Mouse (Mus musculus) layer of hippocampus, adult 2 months (tissue): ENCODE data around the gene Aco1. TPM values are rescaled to one million over a fixed set of nuclear protein-coding genes. Genes with fewer than 3 reads are reported as not detected.
"Not testable (repeated sequence)": the region's sequence is repeated elsewhere in the genome, so short reads cannot be mapped to it uniquely, and the experiment has no call there.

ENCODE experiments used
- DNase-seq, 2 experiments: peaks; one replicate each; pipeline ENCODE4 v3.0.0; 2022; ENCODE audit warnings: low spot score in 2 of 2
- H3K27ac ChIP-seq: fragments of 200-600 bp; 2 replicates; pipeline ENCODE4 v1.8.1; 2022
- H3K4me3 ChIP-seq: fragments of 200-600 bp; 2 replicates; pipeline ENCODE4 v1.8.1; 2022; ENCODE audit warnings: mild to moderate bottlenecking
- CTCF ChIP-seq: fragments of 200-600 bp; conservative IDR thresholded peaks from 2 replicates; pipeline ENCODE4 v1.8.1; 2022; ENCODE audit warnings: antibody characterized with exemption, mild to moderate bottlenecking, moderate library complexity
- long read RNA-seq, 2 experiments: library from polyadenylated mRNA; stranded (forward); transcript quantifications; one replicate each; pipeline ENCODE4 v2.0.0; 2021; ENCODE audit warnings: borderline mapping rate in 2 of 2
- total RNA-seq, 2 experiments: library from RNA; stranded (reverse); gene quantifications; 2 replicates each; pipeline ENCODE4 v1.2.3; 2021

Gene Aco1
- total RNA-seq: 10 to 100 TPM; 27.0 to 30.3 TPM
- long read RNA-seq, experiment 1, transcript Aco1-201 (21 exons, 3,832 nt): major isoform, 30 of 35 reads
- long read RNA-seq, experiment 1, partial matches to known transcripts: 1 of 35 reads
- long read RNA-seq, experiment 1, other reads (novel, unspliced or antisense): 4 of 35 reads
- long read RNA-seq, experiment 2, transcript Aco1-201 (21 exons, 3,832 nt): major isoform, 38 of 47 reads
- long read RNA-seq, experiment 2, partial matches to known transcripts: 7 of 47 reads
- long read RNA-seq, experiment 2, other reads (novel, unspliced or antisense): 2 of 47 reads

DNA sequence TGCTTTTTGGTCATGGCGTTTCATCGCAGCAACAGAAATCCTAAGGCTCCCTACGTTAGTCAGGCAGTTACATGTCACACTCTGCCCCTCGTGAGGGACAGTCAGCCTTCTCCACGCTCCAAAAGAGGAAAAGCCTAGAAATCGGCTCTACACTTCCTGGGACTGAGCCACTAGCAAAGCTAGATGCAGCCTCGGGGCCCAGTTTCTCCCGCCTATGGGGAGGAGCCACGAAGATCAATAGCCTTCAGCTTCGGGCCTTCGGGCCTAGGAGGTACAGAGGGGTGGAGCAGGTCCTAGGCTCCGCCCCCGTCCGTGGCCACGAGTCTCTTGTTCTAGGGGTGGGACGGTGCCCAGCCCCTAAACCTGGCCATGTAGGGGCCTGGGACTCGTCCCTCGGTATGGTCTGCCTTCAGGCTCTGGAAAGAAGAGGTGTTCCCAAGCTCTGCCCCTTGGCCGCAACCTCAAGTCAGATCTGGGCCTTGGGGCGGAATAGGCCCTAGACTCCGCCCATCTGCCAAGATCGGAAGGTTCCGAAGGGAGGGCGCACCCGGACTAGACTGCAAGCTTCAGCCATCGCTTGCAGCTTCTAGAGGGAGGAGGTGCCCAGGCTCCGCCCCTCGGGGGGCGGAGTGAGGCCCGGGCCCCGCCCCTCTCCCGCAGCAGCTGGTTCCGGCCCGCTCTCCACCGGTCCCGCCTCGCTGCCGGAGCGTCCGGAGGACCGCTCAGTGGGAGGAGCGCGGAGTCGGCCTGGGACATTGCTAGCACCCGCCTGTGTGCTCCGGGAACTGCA, at the start of gene Aco1:
Aco1 (plus strand) TSS at position 339 of the 790 bp plus-strand sequence.
- peak within 1 kb of the TSS; percentile 90 for H3K4me3 ChIP-seq
- TF ChIP-seq CTCF: no peak
- peak; percentile 93 to 95 for DNase-seq
- H3K27ac ChIP-seq: peak within 1 kb of the TSS; percentile 94

DNA sequence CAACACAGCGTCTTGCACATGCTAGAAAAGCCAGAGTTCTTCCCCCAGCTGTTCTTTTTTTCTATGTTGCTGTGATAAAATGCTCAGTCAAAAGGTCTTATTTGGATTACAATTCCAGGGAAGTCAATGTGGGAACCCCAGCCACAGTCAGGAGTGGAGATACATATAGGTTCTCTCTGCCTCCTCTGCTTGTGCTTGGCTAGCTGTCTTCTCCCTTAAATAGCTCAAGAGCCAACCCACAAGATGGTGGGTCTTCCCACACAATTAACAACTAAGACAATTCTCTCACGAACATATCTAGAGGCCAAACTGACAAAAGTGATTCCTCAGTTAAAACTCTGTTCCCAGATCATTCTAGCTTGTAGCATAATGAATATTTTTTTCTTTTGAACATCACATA, 47.9 kb upstream of the Aco1 start:
- DNase-seq: no peak
- no peak overlapping the region for H3K4me3 ChIP-seq
- no peak for TF ChIP-seq CTCF
- no peak overlapping the region for H3K27ac ChIP-seq

DNA sequence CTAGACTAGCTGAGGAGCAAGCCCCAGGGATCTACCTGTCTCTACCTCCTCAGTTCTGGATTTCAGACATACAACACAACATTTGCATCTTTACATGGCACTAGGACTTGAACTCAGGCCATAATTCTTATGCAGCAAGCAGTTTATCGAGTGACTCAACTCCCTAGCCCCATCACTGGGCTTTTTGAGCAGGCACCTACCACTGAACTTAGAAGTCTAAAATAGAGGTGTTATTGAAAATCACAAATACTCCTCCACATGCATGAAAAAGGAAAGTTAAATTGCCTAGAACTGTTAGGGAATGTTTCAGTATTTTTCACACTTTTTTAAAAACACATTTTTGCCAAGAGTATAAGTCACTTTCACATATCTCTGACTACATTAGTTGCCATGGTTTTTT, 39.9 kb upstream of the Aco1 start:
- Histone ChIP-seq H3K27ac (no peak overlapping the region), H3K4me3 (no peak overlapping the region)
- no peak for TF ChIP-seq CTCF
- DNase-seq: no peak

DNA sequence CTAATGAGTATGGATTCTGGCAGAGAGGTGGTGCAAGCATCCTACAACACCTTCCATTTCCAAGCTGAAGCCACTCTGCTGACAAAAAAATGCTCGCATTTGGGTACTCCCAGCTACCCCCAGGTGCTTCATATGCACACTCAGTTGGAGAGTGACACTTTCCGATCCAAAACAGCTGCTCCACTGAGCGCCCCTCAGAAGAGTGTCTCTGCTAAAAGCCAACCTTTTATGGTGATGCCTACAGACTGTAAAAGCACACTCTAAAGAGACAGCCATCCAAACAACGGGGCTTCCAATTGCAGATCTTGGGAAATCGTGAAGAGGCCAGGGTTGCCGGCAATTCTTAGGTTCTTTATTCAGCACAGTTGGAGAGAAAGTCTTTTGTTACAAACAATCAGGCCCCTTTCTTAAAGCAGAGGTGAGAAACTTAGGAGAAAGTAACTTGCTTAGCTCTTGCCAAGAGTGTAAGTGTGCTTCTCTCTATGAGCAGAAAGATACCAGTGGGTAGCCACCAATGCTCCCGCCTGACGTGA, 36.8 kb upstream of the Aco1 start:
- DNase-seq: no peak
- Histone ChIP-seq H3K4me3 (no peak overlapping the region), H3K27ac (no peak overlapping the region)
- no peak for TF ChIP-seq CTCF

DNA sequence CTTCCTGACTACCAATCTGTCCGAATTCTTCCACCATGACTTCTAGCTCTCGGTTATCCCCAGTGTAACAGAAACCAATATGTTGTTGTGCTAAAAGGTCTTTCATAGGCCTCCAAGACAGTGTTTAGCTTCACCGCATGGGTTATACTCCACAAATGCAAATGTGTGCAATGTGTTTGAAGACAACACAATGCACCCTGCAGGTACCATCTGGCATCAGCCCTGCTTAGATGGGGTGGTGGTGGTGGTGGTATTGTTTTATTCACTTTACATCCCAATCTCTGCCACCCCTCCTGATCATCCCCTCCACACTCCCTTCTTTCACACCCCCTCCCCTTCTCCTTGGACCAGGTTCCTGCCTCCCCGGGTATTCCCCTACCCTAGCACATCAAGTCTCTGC, 34.9 kb upstream of the Aco1 start:
- Histone ChIP-seq H3K4me3 (no peak overlapping the region), H3K27ac (no peak overlapping the region)
- no peak for TF ChIP-seq CTCF
- DNase-seq: no peak

DNA sequence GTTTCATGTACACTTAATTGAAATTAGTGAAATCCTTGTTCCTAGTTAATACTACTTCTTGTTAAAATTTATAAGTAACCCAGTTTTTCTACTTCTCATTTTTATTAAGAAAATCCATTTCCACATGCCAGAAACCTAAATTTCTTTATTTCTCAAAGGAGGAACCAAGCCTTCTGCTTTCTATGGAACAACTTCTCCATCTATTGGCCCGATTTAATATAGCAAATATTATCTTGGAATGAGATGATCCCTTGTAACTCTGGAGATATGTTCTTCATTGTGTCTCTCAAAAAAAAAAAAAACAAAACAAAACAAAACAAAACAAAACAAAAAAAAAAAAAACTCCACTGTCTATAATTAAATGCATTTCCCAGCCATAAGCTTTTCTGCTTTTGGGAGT, 29.7 kb upstream of the Aco1 start:
- no peak for DNase-seq
- H3K4me3 ChIP-seq: no peak overlapping the region
- H3K27ac ChIP-seq: no peak overlapping the region
- TF ChIP-seq CTCF: peak; percentile 72

DNA sequence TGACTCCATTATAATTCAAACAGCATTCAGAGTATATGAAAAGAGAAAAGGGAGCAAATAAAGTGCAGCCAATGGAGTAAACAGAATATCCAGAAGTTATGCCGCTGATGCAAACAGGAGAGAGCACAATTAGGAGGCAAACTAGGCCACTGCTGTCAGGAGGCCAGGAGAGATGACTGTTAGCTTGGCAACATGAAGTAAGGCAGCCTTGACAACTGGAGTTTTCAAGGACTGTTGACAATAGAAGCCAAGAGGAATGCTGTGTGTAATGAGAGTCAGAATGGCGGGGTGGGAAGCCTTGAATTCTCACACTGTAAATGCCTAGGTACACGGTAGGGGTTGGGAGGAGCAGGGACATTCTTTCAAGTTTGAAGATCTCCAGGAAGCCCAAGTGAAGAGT, 21.7 kb upstream of the Aco1 start:
- H3K4me3 ChIP-seq: no peak overlapping the region
- no peak for DNase-seq
- TF ChIP-seq CTCF: no peak
- no peak overlapping the region for H3K27ac ChIP-seq

DNA sequence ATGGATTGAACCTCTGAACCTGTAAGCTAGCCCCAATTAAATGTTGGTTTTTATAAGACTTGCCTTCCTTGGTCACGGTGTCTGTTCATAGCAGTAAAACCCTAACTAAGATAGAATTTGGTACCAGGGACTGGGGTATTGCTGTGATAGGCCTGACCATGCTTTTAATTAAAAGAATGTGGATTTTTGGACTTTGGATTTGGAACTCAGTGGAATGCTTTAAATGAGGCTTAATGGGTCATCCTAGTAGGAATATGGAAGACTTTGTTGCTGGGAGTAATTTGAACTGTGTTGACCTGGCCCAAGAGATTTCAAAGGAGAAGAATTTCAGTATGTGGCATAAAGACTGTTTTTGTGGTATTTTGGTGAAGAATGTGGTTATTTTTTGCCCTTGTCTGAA, 20.6 kb upstream of the Aco1 start:
- H3K27ac ChIP-seq, DNase-seq: not testable (repeated sequence)

DNA sequence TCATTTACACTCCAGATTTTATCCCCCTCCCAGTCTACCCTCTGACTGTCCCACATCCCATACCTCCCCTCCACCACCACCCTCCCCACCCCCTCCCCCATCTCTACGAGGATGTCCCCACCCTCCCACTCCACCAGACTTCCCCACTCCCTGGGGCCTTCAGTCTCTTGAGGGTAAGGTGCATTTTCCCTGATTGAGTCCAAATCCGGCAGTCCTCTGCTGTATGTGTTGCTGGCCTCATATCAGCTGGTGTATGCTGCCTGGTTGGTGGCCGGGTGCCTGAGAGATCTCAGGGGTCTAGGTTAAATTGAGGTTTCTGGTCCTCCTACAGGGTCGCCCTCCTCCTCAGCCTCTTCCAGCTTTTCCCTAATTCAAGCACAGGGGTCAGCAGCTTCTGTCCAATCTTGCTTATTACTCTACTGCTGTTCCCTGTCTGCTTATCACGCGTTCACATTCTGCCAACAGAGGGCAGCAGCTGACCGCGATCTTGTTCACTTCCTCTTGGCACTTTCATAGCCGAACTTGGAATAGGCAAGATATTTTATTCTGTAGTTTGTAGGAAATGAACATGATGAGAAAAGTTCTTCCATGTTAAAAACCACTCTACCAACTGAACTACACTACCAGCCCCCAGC, 8.3 kb upstream of the Aco1 start:
- Histone ChIP-seq H3K27ac (no peak overlapping the region), H3K4me3 (no peak overlapping the region)
- peak; percentile 58 to 78 for DNase-seq
- TF ChIP-seq CTCF: peak; percentile 86

More for the DNA sequence above, 20.6 kb upstream of the Aco1 start:
- H3K4me3 ChIP-seq: not testable (repeated sequence)

DNA sequence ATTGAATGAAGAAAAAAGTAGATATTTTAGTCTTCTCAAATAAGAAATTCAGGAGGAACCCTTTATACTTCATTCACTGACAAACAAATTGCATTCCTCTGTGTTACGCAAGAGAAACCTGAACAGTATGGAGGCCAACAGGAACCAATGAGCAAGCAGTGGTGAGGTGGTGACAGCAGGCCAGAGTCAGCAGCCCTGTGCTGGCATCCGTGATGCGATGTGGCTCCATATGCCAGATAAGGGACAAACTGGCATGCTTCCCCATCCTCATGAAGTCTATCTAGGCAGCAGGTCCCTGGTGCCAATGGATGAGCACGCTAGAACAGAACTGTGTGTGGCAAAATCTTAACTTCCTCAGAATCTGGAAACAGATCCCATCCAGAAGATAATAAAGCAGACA, 6.4 kb upstream of the Aco1 start:
- Histone ChIP-seq H3K27ac (no peak overlapping the region), H3K4me3 (no peak overlapping the region)
- TF ChIP-seq CTCF: no peak
- no peak for DNase-seq

DNA sequence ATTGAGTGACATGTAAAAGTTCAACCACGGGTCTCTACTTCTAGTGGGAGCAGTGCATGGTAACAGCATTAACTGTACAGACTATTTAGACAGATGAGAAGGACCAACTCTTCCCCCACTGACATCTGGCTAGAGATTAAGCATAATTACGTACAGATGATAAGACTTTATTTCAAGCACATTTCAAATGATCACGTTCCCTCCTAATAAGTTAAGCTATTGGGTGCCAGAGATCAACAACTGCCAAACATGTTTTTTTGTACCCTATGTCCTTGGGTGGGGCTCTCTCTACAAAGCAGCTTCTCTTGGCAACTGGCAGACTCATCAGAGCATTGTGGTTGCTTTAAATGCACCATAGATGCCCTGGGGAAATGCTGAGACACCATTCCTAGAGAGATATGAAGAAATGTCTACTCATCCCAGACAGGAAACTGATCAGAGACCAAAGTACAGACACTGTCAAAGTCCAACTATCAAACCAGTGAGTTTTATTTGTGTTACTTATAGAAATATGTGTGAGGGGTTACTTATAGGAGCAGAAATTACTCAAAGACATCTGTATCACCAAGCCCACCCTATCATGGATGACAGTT, 3.1 kb upstream of the Aco1 start:
- H3K27ac ChIP-seq: no peak overlapping the region
- H3K4me3 ChIP-seq: no peak overlapping the region
- DNase-seq: no peak
- TF ChIP-seq CTCF: no peak

DNA sequence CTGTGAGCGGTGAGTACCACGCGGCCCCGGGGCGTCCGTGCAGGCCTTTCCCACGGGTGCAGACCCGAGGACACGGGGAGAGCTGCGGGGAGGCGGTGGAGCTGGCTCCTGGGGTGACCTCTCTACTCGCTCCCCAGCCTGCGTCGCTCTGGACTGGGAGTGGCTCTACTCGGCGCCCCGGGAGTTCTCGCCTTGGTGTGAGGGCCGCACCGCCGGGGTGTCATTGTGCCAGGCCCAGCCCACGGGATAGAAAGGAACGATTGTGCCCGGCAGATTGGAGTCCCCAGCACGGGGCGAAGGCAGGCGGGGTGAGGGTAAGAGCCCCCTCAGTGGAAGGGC, 621 bp downstream of the Aco1 start:
- Histone ChIP-seq H3K4me3 (peak overlapping the region; percentile 90), H3K27ac (peak overlapping the region; percentile 94)
- TF ChIP-seq CTCF: no peak
- no peak for DNase-seq

DNA sequence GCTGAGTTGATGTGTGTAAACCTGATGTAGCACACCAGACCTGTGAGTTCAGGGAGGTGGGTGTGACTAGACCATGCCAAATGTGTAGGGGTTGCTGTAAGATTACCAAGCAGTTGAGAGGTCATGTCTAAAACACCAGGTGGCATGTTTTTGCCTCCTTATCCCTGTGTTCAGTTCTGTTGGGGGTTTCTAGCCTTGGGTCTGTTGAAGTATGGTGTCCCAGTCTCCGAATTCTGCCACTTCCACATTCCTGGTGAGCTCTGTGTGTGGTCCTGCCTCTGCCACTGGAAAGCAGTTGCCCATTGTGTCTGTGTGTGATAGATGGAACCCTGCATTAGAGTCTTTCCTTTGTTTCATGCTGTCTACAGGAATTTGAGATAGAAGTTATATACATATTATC, 1.7 kb downstream of the Aco1 start:
- no peak for DNase-seq
- H3K4me3 ChIP-seq: no peak overlapping the region
- TF ChIP-seq CTCF: no peak
- H3K27ac ChIP-seq: no peak overlapping the region
